Mouse (Mus musculus) forebrain, embryonic 14.5 days (tissue): ENCODE measurements around the gene Dspp. TPM values are rescaled to one million over a fixed set of nuclear protein-coding genes. Genes with fewer than 3 reads are reported as not detected.

ENCODE experiments used
- ATAC-seq: fragments of 200-750 bp; cut with Nextera tagmentation; 2 replicates; pipeline ENCODE4 v1.8.0; 2017; ENCODE audit warnings: mild to moderate bottlenecking, moderate library complexity
- DNase-seq: peaks from one replicate; pipeline ENCODE4 v3.0.0-alpha.2; 2015; ENCODE audit warnings: low spot score
- H3K27ac ChIP-seq: fragments of 300-500 bp; sonication (generic); 2 replicates; pipeline ENCODE4 v1.5.1; 2014; ENCODE audit warnings: low read depth, mild to moderate bottlenecking, control low read depth, low read length, moderate library complexity
- H3K27me3 ChIP-seq: fragments of 300-500 bp; sonication (generic); replicated peaks from 2 replicates; pipeline ENCODE4 v1.6.1; 2014; ENCODE audit warnings: low read length, control low read depth, mixed read lengths; ENCODE audit not compliant: control insufficient read depth, insufficient read depth
- H3K36me3 ChIP-seq: fragments of 300-500 bp; sonication (generic); 2 replicates; pipeline ENCODE4 v1.6.1; 2014; ENCODE audit warnings: low read length, control low read depth; ENCODE audit not compliant: control insufficient read depth, insufficient read depth
- H3K4me1 ChIP-seq: fragments of 300-500 bp; sonication (generic); 2 replicates; pipeline ENCODE4 v1.6.1; 2014; ENCODE audit warnings: antibody characterized with exemption, low read length, control low read depth; ENCODE audit not compliant: control insufficient read depth, insufficient read depth
- H3K4me2 ChIP-seq: fragments of 300-500 bp; sonication (generic); 2 replicates; pipeline ENCODE4 v1.6.1; 2014; ENCODE audit warnings: mild to moderate bottlenecking, control low read depth, low read length
- H3K4me3 ChIP-seq: fragments of 300-500 bp; sonication (generic); 2 replicates; pipeline ENCODE4 v1.5.1; 2014; ENCODE audit warnings: low read depth, low read length, control low read depth
- H3K9ac ChIP-seq: fragments of 300-500 bp; sonication (generic); 2 replicates; pipeline ENCODE4 v1.6.1; 2014; ENCODE audit warnings: mild to moderate bottlenecking, low read length, control low read depth, moderate library complexity
- H3K9me3 ChIP-seq: fragments of 300-500 bp; sonication (generic); replicated peaks from 2 replicates; pipeline ENCODE4 v1.6.1; 2016; ENCODE audit warnings: low read length, control low read depth, mixed read lengths; ENCODE audit not compliant: control insufficient read depth
- WGBS: fragments of 180-500 bp; shearing (Covaris S2); extraction: QIAGEN DNeasy Blood & Tissue Kit; methylation state at CpG from one replicate; pipeline ENCODE4 v1.1.7; 2014; 5-methylcytosine and 5-hydroxymethylcytosine counted together
- polyA plus RNA-seq: library from polyadenylated mRNA; unstranded; fragments of >200 nt; fragmentation: Nextera tagmentation; extraction: Ambion mirVana; gene quantifications from 2 replicates; pipeline ENCODE4 v1.2.1, GENCODE M21; 2014

Gene Dspp
- polyA plus RNA-seq, 1 experiment from 2014 or later: not detected

DNA sequence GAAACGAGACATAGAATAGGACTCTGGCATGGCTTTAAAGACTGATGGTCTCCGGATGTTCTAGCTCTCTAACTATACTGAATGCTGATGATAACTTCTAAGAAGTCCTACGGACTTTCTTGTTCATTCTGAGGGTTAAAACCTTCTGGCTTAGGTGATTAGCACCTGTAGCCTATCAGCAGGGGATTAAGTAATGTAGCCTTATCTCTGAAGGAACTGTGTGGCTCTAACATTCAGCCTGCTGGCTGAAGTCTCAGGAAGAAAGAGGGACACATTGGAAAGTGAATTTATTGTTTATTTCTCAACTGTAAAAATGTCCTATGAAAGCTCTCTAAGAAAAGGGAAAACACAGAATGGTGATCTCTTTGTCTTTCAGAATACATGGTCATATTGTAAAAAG, 53.8 kb downstream of the Dspp start:
- WGBS: 92% methylated on average over 3 of the region's 3 CpGs
- DNase-seq (no peak), ATAC-seq (no peak)

DNA sequence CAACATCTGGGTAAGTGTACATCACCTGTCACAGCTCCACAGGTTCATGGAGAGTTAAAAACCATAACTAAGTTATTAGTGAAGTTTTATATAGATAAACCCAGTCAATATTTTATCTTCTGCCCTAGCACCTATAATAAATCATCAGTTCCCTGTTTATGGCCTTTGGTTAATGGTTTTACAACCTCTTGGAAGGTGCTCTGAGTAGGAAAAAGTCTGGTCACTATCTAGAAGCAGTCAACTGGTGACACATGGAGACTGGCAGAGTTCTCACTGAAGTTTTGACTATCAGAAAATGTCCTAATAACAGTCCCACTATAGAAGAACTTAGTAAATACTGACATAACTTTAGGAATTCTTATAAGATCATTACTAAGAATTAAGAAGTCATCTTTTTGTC, 54.2 kb downstream of the Dspp start:
- DNase-seq (no peak), ATAC-seq (no peak)
- H3K4me1 ChIP-seq: no peaks in the 10 kb centered on the region
- no peak overlapping the region for H3K4me3 ChIP-seq
- no peaks in the 10 kb centered on the region for H3K9me3 ChIP-seq
- H3K4me2 ChIP-seq: no peak overlapping the region
- H3K9ac ChIP-seq: no peak overlapping the region
- H3K27me3 ChIP-seq: no peaks in the 10 kb centered on the region
- H3K27ac ChIP-seq: no peak overlapping the region
- no peaks in the 10 kb centered on the region for H3K36me3 ChIP-seq

More for the DNA sequence above, 53.8 kb downstream of the Dspp start:
- Histone ChIP-seq H3K9me3 (no peaks in the 10 kb centered on the region), H3K4me3 (no peak overlapping the region), H3K36me3 (no peaks in the 10 kb centered on the region), H3K27ac (no peak overlapping the region), H3K4me1 (no peaks in the 10 kb centered on the region), H3K9ac (no peak overlapping the region), H3K27me3 (no peaks in the 10 kb centered on the region), H3K4me2 (no peak overlapping the region)

DNA sequence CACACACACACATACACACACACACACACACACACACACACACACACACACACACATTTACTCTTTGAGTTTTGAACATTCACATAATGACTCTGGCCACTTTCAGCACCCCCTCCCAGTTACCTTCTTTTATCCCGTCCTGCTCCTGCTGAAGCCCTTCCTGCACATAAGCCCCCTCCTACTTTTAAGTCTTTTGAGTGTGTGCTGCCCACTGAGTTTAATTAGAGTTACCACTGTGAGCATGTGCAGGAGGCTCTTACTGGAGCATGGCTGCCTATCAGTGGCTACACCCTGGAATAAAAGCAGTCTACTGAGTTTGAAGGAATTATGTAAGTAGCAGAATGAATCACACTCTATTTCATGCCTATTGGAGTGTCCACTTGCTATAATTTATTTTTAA, 58.0 kb downstream of the Dspp start:
- ATAC-seq (no peak), DNase-seq (peak; percentile 31)
- no peaks in the 10 kb centered on the region for H3K4me1 ChIP-seq
- no peak overlapping the region for H3K4me2 ChIP-seq
- no peak overlapping the region for H3K27ac ChIP-seq
- H3K4me3 ChIP-seq: no peak overlapping the region
- H3K27me3 ChIP-seq: no peaks in the 10 kb centered on the region
- H3K9me3 ChIP-seq: no peaks in the 10 kb centered on the region
- H3K36me3 ChIP-seq: no peaks in the 10 kb centered on the region
- no peak overlapping the region for H3K9ac ChIP-seq
- 4% methylated on average over 1 of the region's 1 CpGs for WGBS

Other genes with a start within 250 kb of the Dspp start
- not detected in 2 replicates for gene Hsd17b13, start 193.3 kb upstream of the Dspp start, polyA plus RNA-seq
- gene Hsd17b11, start 148.8 kb upstream of the Dspp start, polyA plus RNA-seq: 1.6 and 2.0 TPM in 2 replicates
- gene Nudt9, start 124.4 kb upstream of the Dspp start, polyA plus RNA-seq: 55.9 and 56.8 TPM in 2 replicates
- 0.44 TPM in 1 of 2 replicates, not detected in the other for gene Gm17660, start 93.1 kb upstream of the Dspp start, polyA plus RNA-seq
- gene Sparcl1, start 57.0 kb upstream of the Dspp start, polyA plus RNA-seq: 70.4 and 93.1 TPM in 2 replicates
- gene Dmp1, start 31.9 kb downstream of the Dspp start, polyA plus RNA-seq: 0.36 and 0.54 TPM in 2 replicates
- gene Ibsp, start 128.5 kb downstream of the Dspp start, polyA plus RNA-seq: 0.41 and 0.82 TPM in 2 replicates
- not detected in 2 replicates for gene Mepe, start 154.6 kb downstream of the Dspp start, polyA plus RNA-seq